Mouse (Mus musculus) embryonic fibroblast, embryonic 13.5 days (primary cell): ENCODE results near the gene Gm10058. TPM values are rescaled to one million over a fixed set of nuclear protein-coding genes. Genes with fewer than 3 reads are reported as not detected.
"Not testable (repeated sequence)": the region's sequence is repeated elsewhere in the genome, so short reads cannot be mapped to it uniquely, and the experiment has no call there.

Experiments used
- H3K27ac ChIP-seq: 2 replicates; pipeline ENCODE4 v1.5.1; 2012; ENCODE audit warnings: low read length, control low read depth, inconsistent platforms; ENCODE audit not compliant: insufficient read depth
- H3K4me1 ChIP-seq: 2 replicates; pipeline ENCODE4 v1.6.1; 2011; ENCODE audit warnings: low read length; ENCODE audit not compliant: control insufficient read depth, insufficient read depth
- H3K4me3 ChIP-seq: 2 replicates; pipeline ENCODE4 v1.5.1; 2011; ENCODE audit warnings: mild to moderate bottlenecking, control low read depth, low read length; ENCODE audit not compliant: insufficient read depth
- polyA plus RNA-seq: library from polyadenylated mRNA; stranded (reverse); fragments of >200 nt; gene quantifications from 2 replicates; pipeline ENCODE4 v1.2.4, GENCODE M21; 2011; ENCODE audit warnings: low read depth; ENCODE audit not compliant: missing spikeins, insufficient read length

Gm10058 gene
- not detected in 2 replicates for polyA plus RNA-seq

- not testable (repeated sequence) for H3K4me3 ChIP-seq, H3K4me1 ChIP-seq, H3K27ac ChIP-seq
Measured at GRCm38 (mm10) chrX:27946785-27947184, at the start of gene Gm10058. Gene Gm10058, minus strand, starts transcription at chrX:27946885.
